Mouse (Mus musculus) small intestine, adult 2 months (tissue): Measurements from ENCODE around the gene Casp7. TPM values are rescaled to one million over a fixed set of nuclear protein-coding genes. Genes with fewer than 3 reads are reported as not detected.
"Not testable (repeated sequence)": the region's sequence is repeated elsewhere in the genome, so short reads cannot be mapped to it uniquely, and the experiment has no call there.

Experiments used
- H3K27ac ChIP-seq: fragments of 200-500 bp; 2 replicates; pipeline ENCODE4 v1.5.1; 2012; ENCODE audit warnings: low read depth, low read length, control low read depth, inconsistent platforms; ENCODE audit not compliant: insufficient read depth
- H3K27me3 ChIP-seq: fragments of 200-500 bp; 2 replicates; pipeline ENCODE4 v1.6.1; 2012; ENCODE audit warnings: mild to moderate bottlenecking, moderate library complexity, low read length, inconsistent platforms; ENCODE audit not compliant: control insufficient read depth, insufficient read depth
- H3K36me3 ChIP-seq: fragments of 200-500 bp; 2 replicates; pipeline ENCODE4 v1.6.1; 2012; ENCODE audit warnings: mild to moderate bottlenecking, low read length, control low read depth, inconsistent platforms; ENCODE audit not compliant: control insufficient read depth, insufficient read depth
- H3K4me1 ChIP-seq: fragments of 200-500 bp; 2 replicates; pipeline ENCODE4 v1.6.1; 2012; ENCODE audit warnings: low read length, inconsistent platforms, mixed read lengths; ENCODE audit not compliant: control insufficient read depth, insufficient read depth, insufficient read length
- H3K4me3 ChIP-seq: fragments of 200-500 bp; 2 replicates; pipeline ENCODE4 v1.5.1; 2012; ENCODE audit warnings: low read depth, mild to moderate bottlenecking, control low read depth, inconsistent platforms, low read length, moderate library complexity
- CTCF ChIP-seq: fragments of 200-500 bp; IDR thresholded peaks from 2 replicates; pipeline ENCODE4 v1.5.1; 2012; ENCODE audit warnings: low read depth, mild to moderate bottlenecking, control low read depth, inconsistent platforms, low read length, moderate library complexity, mixed read lengths; ENCODE audit not compliant: insufficient replicate concordance, insufficient read length; ENCODE audit errors: extremely low read depth
- POLR2A ChIP-seq: fragments of 200-500 bp; IDR thresholded peaks from 2 replicates; pipeline ENCODE4 v1.6.1; 2012; ENCODE audit warnings: low read depth, mild to moderate bottlenecking, control low read depth, inconsistent platforms, low read length, moderate library complexity
- WGBS: fragments of 180-500 bp; shearing (Covaris S2); methylation state at CpG from one replicate; pipeline ENCODE4 v1.1.7; 2018; 5-methylcytosine and 5-hydroxymethylcytosine counted together
- polyA plus RNA-seq: library from polyadenylated mRNA; depleted of rRNA; stranded (reverse); fragments of >200 nt; gene quantifications from 2 replicates; pipeline ENCODE4 v1.2.3, GENCODE M21; 2012

The Casp7 gene
- polyA plus RNA-seq, 1 experiment, result 112 TPM

GRCm38 (mm10) chr19:56406581-56406980 is 9.7 kb downstream of the Casp7 start:
- no peak overlapping the region for H3K4me3 ChIP-seq
- peaks cover 57% of the 10 kb centered on the region for H3K36me3 ChIP-seq
- WGBS, result 93% methylated on average over 7 of the region's 7 CpGs
- no peak overlapping the region for H3K27ac ChIP-seq
- H3K27me3 ChIP-seq, result no peaks in the 10 kb centered on the region
- no peak for TF ChIP-seq CTCF
- no peak for TF ChIP-seq POLR2A
- no peaks in the 10 kb centered on the region for H3K4me1 ChIP-seq

GRCm38 (mm10) chr19:56409884-56410283 is 13.0 kb downstream of the Casp7 start:
- not testable (repeated sequence) for H3K27ac ChIP-seq, H3K27me3 ChIP-seq, H3K4me3 ChIP-seq, H3K4me1 ChIP-seq
- 98% methylated on average over 4 of the region's 4 CpGs for WGBS
- peaks cover 40% of the 10 kb centered on the region for H3K36me3 ChIP-seq

GRCm38 (mm10) chr19:56418404-56418803 is 21.5 kb downstream of the Casp7 start:
- H3K36me3 ChIP-seq, result peaks cover 15% of the 10 kb centered on the region
- H3K4me1 ChIP-seq, result peaks cover 8% of the 10 kb centered on the region; the same call in 1 of the 2 replicates
- H3K4me3 ChIP-seq, result no peak overlapping the region
- WGBS, result 27% methylated on average over 4 of the region's 4 CpGs
- H3K27me3 ChIP-seq, result no peaks in the 10 kb centered on the region
- peak overlapping the region; percentile 38; the same call in 1 of the 2 replicates for H3K27ac ChIP-seq
- TF ChIP-seq CTCF (no peak), POLR2A (no peak)

GRCm38 (mm10) chr19:56419452-56419851 is 22.5 kb downstream of the Casp7 start:
- peak overlapping the region; percentile 68 for H3K27ac ChIP-seq
- WGBS, result 31% methylated on average over 9 of the region's 9 CpGs
- peaks cover 8% of the 10 kb centered on the region; the same call in 1 of the 2 replicates for H3K4me1 ChIP-seq
- H3K4me3 ChIP-seq, result no peak overlapping the region
- H3K36me3 ChIP-seq, result peaks cover 23% of the 10 kb centered on the region
- H3K27me3 ChIP-seq, result no peaks in the 10 kb centered on the region
- TF ChIP-seq POLR2A (no peak), CTCF (no peak)

GRCm38 (mm10) chr19:56420345-56420744 is 23.4 kb downstream of the Casp7 start:
- Histone ChIP-seq H3K4me3 (no peak overlapping the region), H3K27me3 (no peaks in the 10 kb centered on the region), H3K4me1 (peaks cover 8% of the 10 kb centered on the region; the same call in 1 of the 2 replicates), H3K36me3 (peaks cover 32% of the 10 kb centered on the region), H3K27ac (no peak overlapping the region)
- 85% methylated on average over 3 of the region's 3 CpGs for WGBS
- TF ChIP-seq CTCF, result no peak
- no peak for TF ChIP-seq POLR2A

GRCm38 (mm10) chr19:56422476-56423338 is 25.8 kb downstream of the Casp7 start:
- 52% methylated on average over 14 of the region's 14 CpGs for WGBS
- no peak for TF ChIP-seq POLR2A
- peak; percentile 87; the same call in 1 of the 2 replicates for TF ChIP-seq CTCF

GRCm38 (mm10) chr19:56423370-56423769 is 26.4 kb downstream of the Casp7 start:
- H3K27ac ChIP-seq, result no peak overlapping the region
- H3K4me3 ChIP-seq, result no peak overlapping the region
- peaks cover 8% of the 10 kb centered on the region; the same call in 1 of the 2 replicates for H3K4me1 ChIP-seq
- H3K36me3 ChIP-seq, result peaks cover 28% of the 10 kb centered on the region
- no peak for TF ChIP-seq CTCF
- TF ChIP-seq POLR2A, result no peak
- H3K27me3 ChIP-seq, result no peaks in the 10 kb centered on the region
- 77% methylated on average over 12 of the region's 12 CpGs for WGBS

More at GRCm38 (mm10) chr19:56422476-56423338, 25.8 kb downstream of the Casp7 start:
- Histone ChIP-seq H3K4me1 (peaks cover 8% of the 10 kb centered on the region; the same call in 1 of the 2 replicates), H3K36me3 (peaks cover 28% of the 10 kb centered on the region), H3K4me3 (no peak overlapping the region), H3K27ac (no peak overlapping the region), H3K27me3 (no peaks in the 10 kb centered on the region)
